Mouse (Mus musculus) lung, embryonic 16.5 days (tissue): ENCODE results near the gene Gsap. TPM values are rescaled to one million over a fixed set of nuclear protein-coding genes. Genes with fewer than 3 reads are reported as not detected.
"Not testable (repeated sequence)": the region's sequence is repeated elsewhere in the genome, so short reads cannot be mapped to it uniquely, and the experiment has no call there.

Experiments used
- ATAC-seq: fragments of 200-750 bp; cut with Nextera tagmentation; 2 replicates; pipeline ENCODE4 v1.8.0; 2017; ENCODE audit warnings: low read depth, mild to moderate bottlenecking, moderate library complexity
- H3K27ac ChIP-seq: fragments of 300-500 bp; sonication (generic); 2 replicates; pipeline ENCODE4 v1.5.1; 2014; ENCODE audit warnings: mild to moderate bottlenecking, control low read depth, low read length
- H3K27me3 ChIP-seq: fragments of 300-500 bp; sonication (generic); 2 replicates; pipeline ENCODE4 v1.6.1; 2014; ENCODE audit warnings: low read depth, low read length, mixed read lengths; ENCODE audit not compliant: control insufficient read depth, insufficient read depth
- H3K36me3 ChIP-seq: fragments of 300-500 bp; sonication (generic); 2 replicates; pipeline ENCODE4 v1.6.1; 2014; ENCODE audit warnings: low read length; ENCODE audit not compliant: control insufficient read depth, insufficient read depth
- H3K4me1 ChIP-seq: fragments of 300-500 bp; sonication (generic); replicated peaks from 2 replicates; pipeline ENCODE4 v1.6.1; 2014; ENCODE audit warnings: low read length, mixed read lengths; ENCODE audit not compliant: control insufficient read depth, insufficient read depth
- H3K4me2 ChIP-seq: fragments of 300-500 bp; sonication (generic); 2 replicates; pipeline ENCODE4 v1.6.1; 2014; ENCODE audit warnings: low read depth, low read length, control low read depth
- H3K4me3 ChIP-seq: fragments of 300-500 bp; sonication (generic); 2 replicates; pipeline ENCODE4 v1.5.1; 2014; ENCODE audit warnings: mild to moderate bottlenecking, low read length, control low read depth
- H3K9ac ChIP-seq: fragments of 300-500 bp; sonication (generic); 2 replicates; pipeline ENCODE4 v1.6.1; 2014; ENCODE audit warnings: low read length, control low read depth
- H3K9me3 ChIP-seq: fragments of 300-500 bp; sonication (generic); 2 replicates; pipeline ENCODE4 v1.6.1; 2016; ENCODE audit warnings: low read length; ENCODE audit not compliant: control insufficient read depth
- WGBS: fragments of 180-500 bp; shearing (Covaris S2); extraction: QIAGEN DNeasy Blood & Tissue Kit; methylation state at CpG from one replicate; pipeline ENCODE4 v1.1.7; 2014; 5-methylcytosine and 5-hydroxymethylcytosine counted together
- polyA plus RNA-seq: library from polyadenylated mRNA; unstranded; fragments of >200 nt; fragmentation: Nextera tagmentation; extraction: Ambion mirVana; gene quantifications from 2 replicates; pipeline ENCODE4 v1.2.1, GENCODE M21; 2015

The Gsap gene
- polyA plus RNA-seq, 1 experiment from 2014 or later = 4.9 TPM

DNA sequence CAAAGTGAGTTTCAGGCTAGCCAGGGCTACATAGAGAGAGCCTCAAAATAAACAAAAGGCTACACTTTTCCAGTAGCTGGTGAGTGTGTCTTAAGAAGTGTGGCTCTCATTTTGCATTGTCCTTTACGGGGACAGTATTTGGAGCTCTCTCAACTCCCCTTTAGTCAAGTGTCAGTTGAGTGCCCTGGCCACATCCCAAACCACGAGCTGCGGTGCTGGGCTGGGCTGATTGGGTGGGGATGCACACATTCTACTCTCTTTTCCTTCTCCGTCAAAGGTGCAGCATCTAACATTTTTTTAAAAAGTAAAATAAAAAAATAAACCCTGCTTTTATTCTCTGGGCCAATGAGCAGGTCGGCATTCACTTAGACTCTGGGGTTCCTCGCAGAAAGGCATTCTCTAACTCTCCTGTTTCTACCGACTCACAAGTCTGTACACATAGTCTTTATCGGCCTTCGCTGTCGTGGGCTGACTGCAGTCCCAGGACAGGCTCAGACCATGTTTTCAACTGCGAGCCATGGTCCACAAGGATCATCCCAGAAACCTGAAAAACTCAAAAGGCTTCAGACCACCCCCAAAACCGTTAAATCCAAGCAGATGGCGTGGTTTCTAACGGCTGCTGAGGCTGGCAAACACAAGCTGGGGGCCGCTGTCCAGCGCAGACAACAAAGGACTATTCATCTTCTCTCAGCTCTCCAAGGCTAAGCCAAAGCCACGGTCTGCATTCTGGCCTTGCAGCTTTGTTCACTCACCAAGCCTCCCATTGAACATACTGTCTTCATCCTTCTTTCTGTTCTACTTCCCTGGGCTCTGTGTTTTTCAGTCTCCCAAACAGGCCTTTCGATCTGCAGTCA is 77.4 kb downstream of the Gsap start:
- no peak for ATAC-seq

GRCm38 (mm10) chr5:21264352-21265021 is 78.4 kb downstream of the Gsap start:
- H3K9ac ChIP-seq = no peak overlapping the region
- ATAC-seq = no peak
- no peak overlapping the region for H3K27ac ChIP-seq
- no peaks in the 10 kb centered on the region for H3K36me3 ChIP-seq
- H3K9me3 ChIP-seq = no peaks in the 10 kb centered on the region
- WGBS = 87% methylated on average over 8 of the region's 8 CpGs
- no peaks in the 10 kb centered on the region for H3K4me1 ChIP-seq
- H3K4me3 ChIP-seq = no peak overlapping the region
- H3K4me2 ChIP-seq = no peak overlapping the region
- no peaks in the 10 kb centered on the region for H3K27me3 ChIP-seq

More for the DNA sequence above, 77.4 kb downstream of the Gsap start:
- H3K27ac ChIP-seq = no peak overlapping the region
- H3K4me3 ChIP-seq = no peak overlapping the region
- H3K27me3 ChIP-seq = no peaks in the 10 kb centered on the region
- no peaks in the 10 kb centered on the region for H3K36me3 ChIP-seq
- no peaks in the 10 kb centered on the region for H3K9me3 ChIP-seq
- no peaks in the 10 kb centered on the region for H3K4me1 ChIP-seq
- WGBS = 46% methylated on average over 18 of the region's 18 CpGs
- no peak overlapping the region for H3K4me2 ChIP-seq
- H3K9ac ChIP-seq = no peak overlapping the region

DNA sequence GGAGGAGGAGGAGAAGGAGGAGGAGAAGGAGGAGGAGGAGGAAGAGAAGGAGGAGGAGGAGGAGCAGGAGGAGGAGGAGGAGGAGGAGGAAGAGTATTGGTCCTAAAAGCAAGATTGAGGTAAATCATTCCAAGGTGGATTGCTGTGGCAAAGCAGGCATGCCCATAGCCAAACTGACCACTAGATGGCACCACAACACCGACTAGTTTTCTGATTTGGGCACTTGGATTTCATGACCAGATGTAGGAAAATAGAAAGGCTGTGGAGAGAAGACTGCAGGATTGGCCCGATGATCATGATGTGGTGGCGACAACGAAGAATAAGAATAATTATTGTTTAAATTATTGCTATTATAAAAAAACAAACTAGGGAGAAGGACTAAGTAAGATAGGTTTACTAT is 79.0 kb downstream of the Gsap start:
- no peaks in the 10 kb centered on the region for H3K36me3 ChIP-seq
- H3K27ac ChIP-seq = no peak overlapping the region
- no peak overlapping the region for H3K4me3 ChIP-seq
- no peaks in the 10 kb centered on the region for H3K27me3 ChIP-seq
- H3K4me2 ChIP-seq = no peak overlapping the region
- no peak overlapping the region for H3K9ac ChIP-seq
- no peaks in the 10 kb centered on the region for H3K4me1 ChIP-seq
- H3K9me3 ChIP-seq = no peaks in the 10 kb centered on the region
- peak; percentile 67 for ATAC-seq
- 11% methylated on average over 4 of the region's 4 CpGs for WGBS

GRCm38 (mm10) chr5:21267090-21267489 is 81.0 kb downstream of the Gsap start:
- ATAC-seq = no peak
- H3K27ac ChIP-seq = no peak overlapping the region
- H3K9ac ChIP-seq = no peak overlapping the region
- 70% methylated on average over 2 of the region's 2 CpGs for WGBS
- H3K4me2 ChIP-seq = no peak overlapping the region
- no peaks in the 10 kb centered on the region for H3K27me3 ChIP-seq
- H3K36me3 ChIP-seq = no peaks in the 10 kb centered on the region
- H3K4me3 ChIP-seq = no peak overlapping the region
- H3K9me3 ChIP-seq = no peaks in the 10 kb centered on the region
- H3K4me1 ChIP-seq = no peaks in the 10 kb centered on the region

GRCm38 (mm10) chr5:21269446-21269845 is 83.4 kb downstream of the Gsap start:
- H3K4me2 ChIP-seq = no peak overlapping the region
- ATAC-seq = no peak
- no peaks in the 10 kb centered on the region for H3K4me1 ChIP-seq
- H3K9me3 ChIP-seq = no peaks in the 10 kb centered on the region
- no peak overlapping the region for H3K4me3 ChIP-seq
- 72% methylated on average over 5 of the region's 5 CpGs for WGBS
- H3K27ac ChIP-seq = no peak overlapping the region
- H3K9ac ChIP-seq = no peak overlapping the region
- H3K36me3 ChIP-seq = no peaks in the 10 kb centered on the region
- H3K27me3 ChIP-seq = no peaks in the 10 kb centered on the region

GRCm38 (mm10) chr5:21270756-21271155 is 84.7 kb downstream of the Gsap start:
- no peak overlapping the region for H3K9ac ChIP-seq
- WGBS = 72% methylated on average over 4 of the region's 4 CpGs
- ATAC-seq = no peak
- H3K9me3 ChIP-seq = no peaks in the 10 kb centered on the region
- H3K4me1 ChIP-seq = no peaks in the 10 kb centered on the region
- no peak overlapping the region for H3K4me3 ChIP-seq
- no peaks in the 10 kb centered on the region for H3K36me3 ChIP-seq
- no peak overlapping the region for H3K4me2 ChIP-seq
- H3K27ac ChIP-seq = no peak overlapping the region
- H3K27me3 ChIP-seq = no peaks in the 10 kb centered on the region

DNA sequence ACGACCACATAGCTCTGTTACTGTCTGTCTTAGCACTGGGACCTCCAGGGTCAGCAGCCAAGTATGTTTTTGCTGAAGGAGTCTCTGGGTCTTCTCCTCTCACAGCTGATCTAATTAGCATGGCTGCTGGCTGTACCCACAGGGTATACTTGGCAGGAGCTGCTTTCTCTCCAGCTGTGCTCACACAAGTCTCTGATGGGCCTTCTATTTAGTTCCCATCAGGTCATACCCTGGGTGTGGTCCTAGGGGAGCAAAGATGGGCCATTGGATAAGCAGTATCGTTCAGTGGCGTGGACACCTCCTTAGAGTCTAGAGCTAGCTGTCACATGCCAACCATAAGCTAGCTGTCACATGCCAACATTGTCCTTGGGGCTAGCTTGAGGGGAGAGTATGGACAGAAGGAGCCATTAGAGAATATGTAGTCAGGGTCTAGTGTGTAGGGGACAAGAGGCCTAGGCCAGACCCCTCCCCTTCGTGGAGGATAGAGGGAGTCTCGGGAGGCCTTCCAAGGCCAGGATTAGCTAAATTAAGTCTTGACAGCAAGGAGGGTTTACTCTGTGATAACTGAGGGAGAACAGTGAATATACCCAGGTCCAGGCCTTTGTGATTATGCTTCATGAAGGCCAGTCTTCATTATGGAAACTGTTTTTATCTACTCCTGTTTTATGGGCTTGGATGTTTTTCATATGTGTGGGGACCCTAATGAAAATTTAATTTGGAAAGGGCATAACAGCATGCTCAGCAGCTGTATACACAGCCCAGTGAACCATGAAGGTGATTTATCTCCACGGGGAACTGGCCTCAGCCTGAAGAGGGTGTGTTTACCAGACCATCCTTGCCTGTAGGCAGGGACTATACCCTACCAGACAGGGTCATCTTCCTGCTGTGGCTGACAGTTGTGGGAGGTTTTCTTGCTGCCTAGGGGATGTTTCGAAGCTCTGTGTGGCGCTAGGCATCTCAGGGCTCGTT is 85.6 kb downstream of the Gsap start:
- ATAC-seq = no peak
- Histone ChIP-seq H3K27me3 (no peaks in the 10 kb centered on the region), H3K4me3 (no peak overlapping the region), H3K27ac (no peak overlapping the region), H3K9ac (no peak overlapping the region), H3K4me2 (no peak overlapping the region), H3K9me3 (no peaks in the 10 kb centered on the region), H3K4me1 (no peaks in the 10 kb centered on the region), H3K36me3 (no peaks in the 10 kb centered on the region)
- 60% methylated on average over 9 of the region's 9 CpGs for whole genome bisulfite sequencing

DNA sequence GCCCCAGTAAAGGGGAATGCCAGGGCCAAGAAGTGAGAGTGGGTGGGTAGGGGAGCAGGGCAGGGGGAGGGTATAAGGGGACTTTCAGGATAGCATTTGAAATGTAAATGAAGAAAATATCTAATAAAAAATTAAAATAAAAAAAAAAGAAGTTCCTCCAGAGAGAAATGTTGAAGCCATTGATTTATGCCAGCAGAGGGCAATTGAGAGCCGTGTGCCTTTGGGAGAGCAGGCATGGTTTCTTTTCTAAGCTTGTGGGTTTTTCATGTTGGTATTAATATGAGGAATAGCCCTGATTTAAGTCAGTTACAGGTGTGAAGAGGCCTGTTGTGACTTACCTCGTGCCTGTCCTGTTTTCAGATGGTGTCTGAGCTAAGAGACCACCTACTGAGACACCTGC is 91.6 kb downstream of the Gsap start:
- not testable (repeated sequence) for H3K9ac ChIP-seq, H3K36me3 ChIP-seq, H3K4me3 ChIP-seq, H3K27me3 ChIP-seq, H3K9me3 ChIP-seq, ATAC-seq, H3K27ac ChIP-seq, H3K4me2 ChIP-seq, H3K4me1 ChIP-seq
- WGBS = 42% methylated on average over 2 of the region's 2 CpGs
